Mouse (Mus musculus) E14TG2a.4 (cell line): ENCODE results near the gene Nfe2l1.
A peak's percentile ranks its signal among the peaks of the same experiment; 100 is the strongest.
"Not testable (repeated sequence)": the region's sequence is repeated elsewhere in the genome, so short reads cannot be mapped to it uniquely, and the experiment has no call there.

Experiments used
- H3K27me3 ChIP-seq: 2 replicates; pipeline ENCODE4 v1.6.1; 2014; ENCODE audit warnings: low read length, control low read depth; ENCODE audit not compliant: insufficient read depth
- H3K36me3 ChIP-seq: 2 replicates; pipeline ENCODE4 v1.6.1; 2014; ENCODE audit warnings: low read length, control low read depth; ENCODE audit not compliant: insufficient read depth
- H3K4me1 ChIP-seq: replicated peaks from 2 replicates; pipeline ENCODE4 v1.6.1; 2014; ENCODE audit warnings: low read depth, low read length, control low read depth
- H3K4me3 ChIP-seq: replicated peaks from 2 replicates; pipeline ENCODE4 v1.5.1; 2014; ENCODE audit warnings: mild to moderate bottlenecking, low read length
- H3K9me3 ChIP-seq: 2 replicates; pipeline ENCODE4 v1.6.1; 2014; ENCODE audit warnings: low read length, control low read depth
- CTCF ChIP-seq: conservative IDR thresholded peaks from 2 replicates; pipeline ENCODE4 v1.5.1; 2014; ENCODE audit warnings: low read length
- NANOG ChIP-seq: IDR thresholded peaks from 2 replicates; pipeline ENCODE4 v1.6.1; 2014; ENCODE audit warnings: borderline replicate concordance, low read length, mixed read lengths
- POU5F1 ChIP-seq: IDR thresholded peaks from 2 replicates; pipeline ENCODE4 v1.6.1; 2014; ENCODE audit warnings: low read length, borderline replicate concordance

The Nfe2l1 gene

DNA sequence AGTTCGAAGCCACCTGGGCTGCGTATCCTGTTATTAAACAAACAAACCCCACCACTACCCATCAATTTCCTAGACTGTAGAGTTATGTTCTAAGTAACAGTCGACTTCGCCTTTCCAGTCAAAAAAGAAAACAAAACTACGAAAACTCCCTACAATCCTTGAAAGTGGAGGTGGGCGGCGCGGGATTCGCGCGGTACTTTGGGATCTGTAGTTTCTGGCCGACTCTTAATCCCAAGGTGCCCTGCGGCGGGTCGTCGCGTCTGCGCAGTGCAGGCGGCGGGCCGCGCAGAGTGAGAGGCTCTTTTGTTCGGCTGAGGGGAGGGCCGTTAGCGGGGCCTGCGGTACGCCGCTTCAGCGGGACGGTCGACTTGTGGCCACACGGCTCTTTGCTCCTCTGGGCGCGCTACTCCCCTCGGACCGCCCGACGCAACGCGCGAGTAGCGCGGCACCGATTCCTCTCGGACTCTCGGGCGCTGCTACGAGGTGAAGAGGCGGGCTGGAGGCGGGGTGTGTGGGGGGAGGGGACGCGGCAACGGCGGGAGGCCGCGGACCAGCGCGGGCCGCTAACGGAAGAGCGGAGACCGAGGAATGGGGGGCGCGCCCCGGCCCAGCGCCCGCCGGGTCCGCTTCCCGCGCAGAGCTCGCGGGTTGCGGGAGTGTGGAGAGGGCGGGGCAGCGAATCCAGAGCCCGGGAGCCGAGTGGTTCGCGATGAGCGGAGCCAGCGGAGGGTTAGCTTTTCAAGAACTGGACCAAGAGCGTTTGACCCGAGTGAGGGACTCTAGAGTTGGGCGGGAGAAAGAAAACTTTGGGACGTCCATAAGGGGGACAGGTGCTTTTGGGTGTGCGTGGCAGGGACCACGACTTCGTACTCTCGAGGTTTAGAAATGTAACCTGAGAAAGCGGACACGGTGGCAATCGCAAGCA is 40.6 kb downstream of the Nfe2l1 start, which contains the start of gene Cbx1:
TSS of gene Cbx1 (plus strand) at position 257 of the 925 bp plus-strand sequence.
- TF ChIP-seq NANOG (no peak), CTCF (no peak), POU5F1 (no peak)

DNA sequence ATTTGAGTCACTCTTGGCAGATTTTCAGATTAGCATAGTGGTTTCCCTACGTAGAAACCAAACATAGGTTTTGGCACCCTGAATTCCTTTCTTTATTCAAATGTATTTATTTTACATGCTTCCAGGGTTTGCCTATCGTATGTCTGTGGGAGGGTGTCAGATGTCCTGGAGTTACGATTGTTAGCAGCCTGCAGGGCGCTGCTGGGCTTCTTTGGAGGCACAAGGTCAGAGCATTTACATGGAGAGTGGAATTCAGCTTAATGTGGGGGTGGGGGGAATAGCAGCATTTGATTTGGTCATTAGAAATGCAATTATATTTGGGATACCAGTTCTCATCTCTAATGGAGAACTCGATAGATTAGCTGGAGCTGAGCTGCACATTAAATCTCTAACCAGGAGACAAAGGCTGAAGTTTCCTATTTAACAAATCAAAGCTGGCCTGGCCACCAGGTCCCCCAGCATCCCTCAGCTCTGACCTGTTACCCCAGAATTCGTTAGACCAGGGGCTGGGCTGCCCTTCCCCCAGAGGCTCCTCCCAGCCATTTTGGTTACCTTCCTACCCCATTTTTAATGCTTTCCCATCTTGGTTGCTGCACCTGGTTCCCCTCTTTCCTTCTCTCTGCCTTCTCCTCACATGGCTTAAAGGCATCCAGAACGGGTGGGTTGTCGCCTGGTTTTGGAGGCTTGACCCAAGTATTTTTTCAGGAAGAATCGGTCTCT is 42.9 kb downstream of the Nfe2l1 start:
- Histone ChIP-seq H3K4me1 (peaks cover 72% of the 10 kb centered on the region), H3K9me3 (no peaks in the 10 kb centered on the region), H3K36me3 (peaks cover 11% of the 10 kb centered on the region), H3K4me3 (peak overlapping the region; percentile 49), H3K27me3 (no peaks in the 10 kb centered on the region)
- TF ChIP-seq NANOG (peak; percentile 41; the same call in 1 of the 2 replicates), CTCF (no peak), POU5F1 (no peak)

More for the DNA sequence above, 40.6 kb downstream of the Nfe2l1 start, which contains the start of gene Cbx1:
- Histone ChIP-seq H3K27me3 (no peaks in the 10 kb centered on the region), H3K4me1 (peaks cover 78% of the 10 kb centered on the region), H3K9me3 (no peaks in the 10 kb centered on the region), H3K4me3 (peak within 1 kb of the TSS; percentile 93), H3K36me3 (peaks cover 32% of the 10 kb centered on the region)

GRCm38 (mm10) chr11:96784847-96785246 is 44.9 kb downstream of the Nfe2l1 start:
- H3K36me3 ChIP-seq, H3K4me3 ChIP-seq, H3K9me3 ChIP-seq, H3K27me3 ChIP-seq: not testable (repeated sequence)
- peaks cover 75% of the 10 kb centered on the region for H3K4me1 ChIP-seq
- peak; percentile 97 for TF ChIP-seq CTCF

- H3K4me3 ChIP-seq = no peak overlapping the region
- no peaks in the 10 kb centered on the region for H3K27me3 ChIP-seq
- no peaks in the 10 kb centered on the region for H3K9me3 ChIP-seq
- H3K36me3 ChIP-seq = no peaks in the 10 kb centered on the region
- TF ChIP-seq POU5F1 (no peak), CTCF (peak; percentile 50)
- H3K4me1 ChIP-seq = peaks cover 72% of the 10 kb centered on the region
Observed at GRCm38 (mm10) chr11:96781425-96781824, 48.3 kb downstream of the Nfe2l1 start.

DNA sequence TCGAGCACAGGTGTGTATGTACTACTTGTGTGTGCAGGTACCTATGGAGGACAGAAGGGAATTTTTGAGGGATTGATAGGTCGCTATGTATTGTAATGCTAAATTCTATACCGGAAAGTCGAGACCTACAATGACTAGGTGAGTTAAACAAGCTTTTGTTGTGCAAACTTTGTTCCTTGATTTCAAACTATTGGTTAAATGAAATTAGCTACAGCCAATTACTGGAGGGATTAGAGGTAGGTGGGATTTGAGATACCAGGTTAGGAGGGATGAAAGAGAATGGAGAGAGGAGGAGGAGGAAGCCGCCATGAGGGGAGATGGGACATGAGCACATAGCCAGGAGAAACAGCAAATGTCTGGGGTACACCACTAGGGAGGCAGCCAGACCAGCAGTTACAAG is 49.5 kb downstream of the Nfe2l1 start:
- Histone ChIP-seq H3K9me3 (no peaks in the 10 kb centered on the region), H3K4me1 (peaks cover 73% of the 10 kb centered on the region), H3K27me3 (no peaks in the 10 kb centered on the region), H3K4me3 (peak overlapping the region; percentile 44), H3K36me3 (peaks cover 7% of the 10 kb centered on the region)
- TF ChIP-seq NANOG (peak; percentile 42; the same call in 1 of the 2 replicates), POU5F1 (peak; percentile 80; the same call in 1 of the 2 replicates), CTCF (no peak)

DNA sequence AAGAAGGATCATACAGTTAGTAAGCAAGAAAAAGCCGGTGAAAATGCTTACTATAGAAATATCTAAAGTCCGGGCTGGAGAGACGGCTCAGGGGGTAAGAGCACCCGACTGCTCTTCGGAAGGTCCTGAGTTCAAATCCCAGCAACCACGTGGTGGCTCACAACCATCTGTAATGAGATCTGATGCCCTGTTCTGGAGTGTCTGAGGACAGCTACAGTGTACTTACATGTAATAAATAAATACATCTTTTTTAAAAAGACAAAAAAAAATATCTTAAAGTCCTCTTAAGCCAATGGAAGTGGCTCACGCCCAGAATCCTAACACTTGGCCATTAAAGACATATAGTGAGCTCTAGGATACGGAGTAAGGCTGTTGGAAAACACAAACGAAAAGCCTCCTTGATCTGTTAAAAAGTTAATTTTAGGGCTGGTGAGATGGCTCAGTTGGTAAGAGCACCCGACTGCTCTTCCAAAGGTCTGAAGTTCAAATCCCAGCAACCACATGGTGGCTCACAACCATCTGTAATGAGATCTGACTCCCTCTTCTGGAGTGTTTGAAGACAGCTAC is 51.6 kb downstream of the Nfe2l1 start:
- Histone ChIP-seq H3K4me3 (peak overlapping the region; percentile 94), H3K36me3 (peaks cover 27% of the 10 kb centered on the region), H3K4me1 (peaks cover 79% of the 10 kb centered on the region)
- not testable (repeated sequence) for H3K9me3 ChIP-seq, H3K27me3 ChIP-seq

DNA sequence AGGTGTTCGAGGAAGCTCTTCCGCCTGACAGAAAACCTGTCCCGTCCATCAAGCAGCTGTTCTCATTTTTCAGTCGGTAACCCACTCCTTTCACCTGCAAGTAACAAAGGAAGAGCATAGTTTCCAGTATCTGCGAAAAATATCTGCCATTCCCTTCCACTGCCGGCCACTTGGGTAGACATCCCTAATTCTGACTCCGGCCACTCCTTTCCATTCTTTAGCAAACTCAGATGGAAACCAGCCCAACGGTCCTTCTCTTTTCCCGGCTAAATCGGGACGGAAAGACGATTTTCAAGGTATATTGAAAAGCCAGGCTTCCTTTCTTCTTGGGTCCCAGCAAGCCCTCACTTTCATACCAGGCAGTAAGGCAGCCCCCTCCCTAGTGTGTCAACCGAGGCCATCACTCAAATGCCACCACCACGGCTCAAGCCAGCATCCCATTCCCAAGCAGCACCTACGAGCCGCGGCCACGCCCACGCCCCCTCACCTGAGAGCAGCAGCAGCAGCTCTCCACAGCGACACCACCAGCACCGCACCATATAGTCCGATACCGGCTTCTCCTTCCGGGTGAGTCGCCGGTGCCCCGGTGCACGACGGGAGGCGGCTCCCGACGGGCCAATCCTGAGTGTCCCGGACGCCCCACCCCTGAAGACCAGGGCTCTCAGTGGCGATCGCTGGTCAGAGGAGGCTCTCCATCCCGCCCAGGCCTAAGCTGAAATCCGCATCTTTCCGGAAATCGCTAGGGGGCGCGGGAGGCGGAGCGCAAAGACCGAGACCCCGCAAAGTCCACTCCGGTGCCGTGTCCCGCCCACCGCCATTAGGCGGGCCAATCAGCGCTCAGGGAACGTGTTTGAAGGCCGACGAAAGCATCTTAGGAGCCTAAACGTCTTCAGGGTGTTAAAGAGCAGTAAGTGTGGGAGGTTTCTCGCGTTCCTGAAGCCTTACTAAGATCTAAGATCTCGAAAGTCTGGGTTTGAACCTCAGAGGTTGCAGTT is 52.5 kb downstream of the Nfe2l1 start, which contains the start of gene Snx11:
TSS of gene Snx11 (minus strand) at position 592 of the 995 bp plus-strand sequence.
- TF ChIP-seq CTCF = peak; percentile 17
- TF ChIP-seq POU5F1 = no peak
- H3K9me3 ChIP-seq = no peaks in the 10 kb centered on the region
- peaks cover 36% of the 10 kb centered on the region for H3K36me3 ChIP-seq
- peak within 1 kb of the TSS; percentile 94 for H3K4me3 ChIP-seq
- H3K4me1 ChIP-seq = peaks cover 82% of the 10 kb centered on the region
- no peaks in the 10 kb centered on the region for H3K27me3 ChIP-seq

GRCm38 (mm10) chr11:96776068-96776467 is 53.7 kb downstream of the Nfe2l1 start:
- H3K4me3 ChIP-seq = peak overlapping the region; percentile 94
- no peaks in the 10 kb centered on the region for H3K27me3 ChIP-seq
- H3K4me1 ChIP-seq = peaks cover 83% of the 10 kb centered on the region
- peaks cover 48% of the 10 kb centered on the region for H3K36me3 ChIP-seq
- TF ChIP-seq NANOG (no peak), CTCF (no peak), POU5F1 (no peak)
- H3K9me3 ChIP-seq = no peaks in the 10 kb centered on the region
